Mouse (Mus musculus): ENCODE results near the gene Gm14409.
"Not testable (repeated sequence)": the region's sequence is repeated elsewhere in the genome, so short reads cannot be mapped to it uniquely, and the experiment has no call there.

Gene Gm14409

GRCm38 (mm10) chr2:177266936-177267335 is at the start of gene Gm14409:
Gm14409 (minus strand) TSS chr2:177267036.
- DNase-seq, result not testable (repeated sequence)

- not testable (repeated sequence) for DNase-seq
These were observed 42.8 kb upstream of the Gm14409 start for GRCm38 (mm10) chr2:177309627-177310026.

DNA sequence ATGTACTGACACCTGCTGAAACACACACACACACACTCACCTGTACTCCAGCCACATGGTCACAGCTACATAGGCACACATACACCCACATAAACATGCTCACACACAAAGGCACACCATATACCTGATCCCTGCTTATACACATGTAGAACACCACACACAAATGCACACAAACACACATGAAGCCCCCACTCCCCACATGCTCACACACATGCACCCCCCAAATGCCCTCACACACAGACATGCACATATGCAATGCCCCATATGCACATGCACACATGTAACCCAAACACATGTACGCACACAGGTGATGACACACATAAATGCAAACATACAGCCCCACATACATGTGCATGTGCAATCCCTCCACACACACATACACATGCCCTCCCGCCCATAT is 38.1 kb upstream of the Gm14409 start:
- DNase-seq, result not testable (repeated sequence)

DNA sequence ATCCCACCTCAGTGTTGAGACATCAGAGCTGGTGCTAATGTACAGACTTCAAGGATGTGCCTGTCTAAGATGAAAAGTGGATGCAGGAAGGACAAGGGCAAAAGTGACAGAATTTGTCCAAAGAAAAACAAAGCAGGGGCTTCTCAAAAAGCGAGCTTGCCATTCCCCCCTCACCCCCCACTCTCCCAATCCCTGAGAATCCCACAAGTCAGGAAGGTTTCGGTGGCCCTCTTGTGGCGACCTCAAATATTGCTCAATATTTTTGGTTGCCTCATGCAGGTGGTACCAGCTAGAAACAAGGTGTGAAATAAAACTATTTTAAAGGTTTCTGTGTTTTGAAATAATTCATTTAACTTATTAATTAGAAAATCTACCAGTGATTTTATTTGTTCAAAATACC is 16.9 kb upstream of the Gm14409 start:
- DNase-seq, result not testable (repeated sequence)

DNA sequence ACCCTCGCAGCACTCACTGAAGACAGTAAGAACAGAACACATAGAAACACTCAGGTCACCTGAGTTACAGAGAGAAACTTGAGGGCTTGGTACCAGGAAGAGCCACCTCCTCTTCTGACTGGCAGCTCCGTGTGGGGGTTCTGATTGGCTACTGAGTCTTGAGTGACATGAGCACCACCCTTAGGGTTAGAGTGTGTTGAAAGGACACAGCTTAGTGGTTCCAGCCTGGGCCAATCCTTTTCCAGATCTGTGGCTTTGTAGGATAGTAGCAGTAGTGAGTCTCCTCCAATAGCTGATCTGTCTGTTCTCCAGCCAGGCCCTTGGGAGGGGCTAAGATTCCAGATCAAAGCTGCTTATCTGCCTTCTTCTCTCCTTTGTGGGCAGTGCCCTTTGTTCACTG is 10.9 kb upstream of the Gm14409 start:
- DNase-seq, result not testable (repeated sequence)

- not testable (repeated sequence) for DNase-seq
These were observed 5.4 kb upstream of the Gm14409 start for GRCm38 (mm10) chr2:177272237-177272636.

GRCm38 (mm10) chr2:177247449-177247848 is 19.4 kb downstream of the Gm14409 start:
- DNase-seq, result not testable (repeated sequence)

DNA sequence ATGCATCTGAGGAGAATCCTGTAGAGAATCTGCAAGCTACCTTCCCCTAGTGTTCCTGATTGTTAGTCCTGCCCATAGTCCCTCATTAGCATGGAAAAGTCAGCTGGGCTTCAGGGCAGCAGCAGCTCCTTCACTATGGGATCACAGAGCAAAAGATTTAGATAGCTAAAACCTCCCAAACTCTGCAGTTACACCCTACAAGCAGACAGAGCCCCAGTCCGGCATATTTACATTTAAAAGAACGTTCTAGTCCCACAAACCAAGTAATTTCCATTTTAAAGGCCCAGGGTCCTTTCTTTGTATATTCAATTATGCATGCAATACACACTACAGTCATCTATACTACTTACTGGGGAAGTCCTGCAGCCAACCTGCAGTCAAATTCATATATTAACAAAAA is 36.4 kb downstream of the Gm14409 start:
- DNase-seq, result not testable (repeated sequence)

All from kidney, adult 18-20 months (tissue).